Mouse (Mus musculus): ENCODE data around the gene Avil. TPM values are rescaled to one million over a fixed set of nuclear protein-coding genes. Genes with fewer than 3 reads are reported as not detected.

Gene Avil
- polyA plus RNA-seq, 1 experiment from 2014 or later = 0.08 TPM

DNA sequence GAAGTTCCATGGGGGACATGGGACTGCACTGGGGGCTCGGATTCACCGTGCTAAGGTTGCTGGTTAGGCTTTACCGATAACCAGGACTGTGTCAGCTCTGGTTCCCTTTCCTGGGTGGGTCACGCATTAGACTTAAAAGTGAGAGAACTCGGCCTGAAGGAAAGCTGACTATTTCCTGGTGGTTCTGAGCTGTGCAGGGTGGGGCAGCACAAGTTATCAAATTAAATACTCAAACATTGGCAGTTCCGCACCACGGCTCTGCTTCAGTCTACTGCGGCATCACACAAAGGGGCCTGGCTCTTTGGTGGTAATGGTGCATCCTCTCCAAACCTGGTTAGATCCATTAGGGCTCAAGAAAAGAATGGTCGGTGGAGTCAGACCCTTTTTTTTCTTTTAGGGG is 788 bp downstream of the Avil start:
- WGBS = 94% methylated on average over 9 of the region's 9 CpGs
- H3K27ac ChIP-seq (ENCODE audit: low read depth, low read length) = no peak overlapping the region
- H3K9ac ChIP-seq (ENCODE audit: low read length) = no peak overlapping the region
- no peak for ATAC-seq (replicated peaks; ENCODE audit: low FRiP score)
- H3K9me3 ChIP-seq (ENCODE audit: control insufficient read depth, low read length) = no peaks in the 10 kb centered on the region
- H3K27me3 ChIP-seq (ENCODE audit: control insufficient read depth, insufficient read depth, low read length) = no peaks in the 10 kb centered on the region
- 0 out of 2 replicates have a peak, but pooled peaks cover 3% of the 10 kb centered on the region for H3K4me1 ChIP-seq (replicated peaks; ENCODE audit: control insufficient read depth, insufficient read depth, low read length)
- peaks cover 2% of the 10 kb centered on the region; the same call in 1 of the 2 replicates for H3K36me3 ChIP-seq (ENCODE audit: control insufficient read depth, insufficient read depth, low read length)
- no peak for DNase-seq (ENCODE audit: low spot score)
- no peak overlapping the region for H3K4me2 ChIP-seq (ENCODE audit: low read depth, low read length, severe bottlenecking)
- H3K4me3 ChIP-seq (ENCODE audit: low read depth, low read length) = no peak overlapping the region

DNA sequence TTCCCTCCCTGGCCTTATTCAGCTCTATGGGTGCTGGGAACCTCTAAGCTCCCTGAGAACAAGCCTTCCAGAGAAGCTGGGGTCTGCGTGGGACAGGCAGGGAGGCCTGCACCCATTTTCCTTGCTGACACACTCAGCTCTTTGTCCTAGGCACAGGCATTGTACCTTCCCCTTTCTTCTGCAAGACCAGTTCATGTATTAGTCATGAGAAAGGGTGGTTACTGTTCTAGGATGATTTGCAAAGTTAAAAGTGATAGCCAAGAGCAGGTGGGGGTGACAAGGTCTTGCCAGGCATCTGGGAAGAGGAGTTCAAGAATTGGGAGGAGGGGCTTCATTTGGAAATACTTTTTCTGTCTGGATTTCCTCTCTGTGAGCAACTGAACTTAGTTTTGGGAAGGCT is 1.5 kb downstream of the Avil start:
- Histone ChIP-seq H3K9ac (ENCODE audit: low read length) (no peak overlapping the region), H3K4me3 (ENCODE audit: low read depth, low read length) (no peak overlapping the region), H3K27ac (ENCODE audit: low read depth, low read length) (no peak overlapping the region), H3K4me2 (ENCODE audit: low read depth, low read length, severe bottlenecking) (no peak overlapping the region), H3K36me3 (ENCODE audit: control insufficient read depth, insufficient read depth, low read length) (peaks cover 2% of the 10 kb centered on the region; the same call in 1 of the 2 replicates), H3K4me1 (replicated peaks; ENCODE audit: control insufficient read depth, insufficient read depth, low read length) (0 out of 2 replicates have a peak, but pooled peaks cover 3% of the 10 kb centered on the region), H3K27me3 (ENCODE audit: control insufficient read depth, insufficient read depth, low read length) (no peaks in the 10 kb centered on the region), H3K9me3 (ENCODE audit: control insufficient read depth, low read length) (no peaks in the 10 kb centered on the region)
- ATAC-seq (replicated peaks; ENCODE audit: low FRiP score) (no peak), DNase-seq (ENCODE audit: low spot score) (no peak)
- 86% methylated on average over 1 of the region's 1 CpGs for WGBS

DNA sequence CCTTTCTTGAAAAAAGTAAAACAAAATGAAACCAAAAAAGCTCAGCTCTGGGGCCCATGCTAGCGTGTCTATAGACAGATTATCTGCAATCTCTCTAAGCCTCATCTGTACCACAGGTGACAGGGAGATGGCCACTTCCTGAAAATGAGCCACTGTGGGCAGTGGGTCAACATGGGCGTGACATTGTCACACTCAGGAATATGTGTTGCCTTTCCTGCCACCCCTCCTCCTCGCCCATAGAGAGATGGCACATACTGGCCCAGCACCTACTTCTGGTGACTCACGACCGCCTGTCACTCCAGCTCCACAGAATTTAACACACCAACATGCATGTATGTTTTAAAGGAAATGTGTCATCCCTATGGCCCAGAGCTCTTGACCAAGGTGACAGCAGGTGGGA is 2.3 kb downstream of the Avil start:
- no peak overlapping the region for H3K4me2 ChIP-seq (ENCODE audit: low read depth, low read length, severe bottlenecking)
- H3K9me3 ChIP-seq (ENCODE audit: control insufficient read depth, low read length) = no peaks in the 10 kb centered on the region
- no peaks in the 10 kb centered on the region for H3K27me3 ChIP-seq (ENCODE audit: control insufficient read depth, insufficient read depth, low read length)
- H3K4me1 ChIP-seq (replicated peaks; ENCODE audit: control insufficient read depth, insufficient read depth, low read length) = 0 out of 2 replicates have a peak, but pooled peaks cover 3% of the 10 kb centered on the region
- DNase-seq (ENCODE audit: low spot score) (no peak), ATAC-seq (replicated peaks; ENCODE audit: low FRiP score) (no peak)
- no peak overlapping the region for H3K4me3 ChIP-seq (ENCODE audit: low read depth, low read length)
- 87% methylated on average over 5 of the region's 5 CpGs for whole genome bisulfite sequencing
- no peaks in the 10 kb centered on the region; the same call in 1 of the 2 replicates for H3K36me3 ChIP-seq (ENCODE audit: control insufficient read depth, insufficient read depth, low read length)
- no peak overlapping the region for H3K27ac ChIP-seq (ENCODE audit: low read depth, low read length)
- no peak overlapping the region for H3K9ac ChIP-seq (ENCODE audit: low read length)

DNA sequence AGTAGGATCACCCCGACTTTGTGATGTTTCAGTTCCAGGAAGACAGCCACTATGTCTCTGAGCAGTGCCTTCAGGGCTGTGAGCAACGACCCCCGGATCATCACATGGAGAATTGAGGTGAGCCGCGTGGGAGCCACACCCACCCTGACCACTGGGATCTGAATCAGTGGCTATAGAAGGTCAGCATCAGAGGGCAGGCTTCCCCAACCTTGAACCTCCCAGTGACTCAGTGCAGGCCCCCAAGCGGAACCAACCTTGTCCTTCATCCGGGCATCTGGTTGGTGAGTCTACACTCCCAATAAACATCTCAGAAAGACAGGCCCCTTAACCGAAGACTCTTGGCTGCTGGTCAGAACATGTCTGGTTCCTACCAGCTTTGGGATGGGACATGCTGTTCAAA is 2.8 kb downstream of the Avil start:
- Histone ChIP-seq H3K9me3 (ENCODE audit: control insufficient read depth, low read length) (no peaks in the 10 kb centered on the region), H3K36me3 (ENCODE audit: control insufficient read depth, insufficient read depth, low read length) (no peaks in the 10 kb centered on the region; the same call in 1 of the 2 replicates), H3K27ac (ENCODE audit: low read depth, low read length) (no peak overlapping the region), H3K27me3 (ENCODE audit: control insufficient read depth, insufficient read depth, low read length) (no peaks in the 10 kb centered on the region), H3K4me1 (replicated peaks; ENCODE audit: control insufficient read depth, insufficient read depth, low read length) (0 out of 2 replicates have a peak, but pooled peaks cover 3% of the 10 kb centered on the region), H3K9ac (ENCODE audit: low read length) (no peak overlapping the region), H3K4me2 (ENCODE audit: low read depth, low read length, severe bottlenecking) (no peak overlapping the region), H3K4me3 (ENCODE audit: low read depth, low read length) (no peak overlapping the region)
- WGBS = 86% methylated on average over 8 of the region's 8 CpGs
- ATAC-seq (replicated peaks; ENCODE audit: low FRiP score) = no peak
- no peak for DNase-seq (ENCODE audit: low spot score)

DNA sequence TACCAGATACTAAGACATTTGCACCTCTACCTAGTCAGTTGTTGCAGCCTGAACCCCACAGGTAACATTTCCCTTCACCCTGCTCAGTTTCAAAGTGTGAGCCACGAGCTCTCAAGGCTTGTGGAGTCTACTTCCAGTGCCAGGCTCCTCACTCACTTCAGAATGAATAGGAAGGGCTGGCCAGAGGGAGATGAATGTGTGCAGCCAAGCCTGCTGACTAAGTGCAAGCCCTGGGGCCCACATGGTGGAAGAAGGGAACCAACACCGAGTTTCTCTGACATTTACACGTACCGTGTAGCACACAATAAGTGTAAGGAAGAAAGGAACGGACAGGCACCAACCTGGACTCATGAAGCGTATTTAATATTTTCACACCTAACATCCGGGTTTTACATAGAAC is 3.3 kb downstream of the Avil start:
- 80% methylated on average over 7 of the region's 7 CpGs for WGBS
- Histone ChIP-seq H3K4me3 (ENCODE audit: low read depth, low read length) (no peak overlapping the region), H3K27ac (ENCODE audit: low read depth, low read length) (no peak overlapping the region), H3K9ac (ENCODE audit: low read length) (no peak overlapping the region), H3K27me3 (ENCODE audit: control insufficient read depth, insufficient read depth, low read length) (no peaks in the 10 kb centered on the region), H3K36me3 (ENCODE audit: control insufficient read depth, insufficient read depth, low read length) (no peaks in the 10 kb centered on the region; the same call in 1 of the 2 replicates), H3K9me3 (ENCODE audit: control insufficient read depth, low read length) (no peaks in the 10 kb centered on the region), H3K4me1 (replicated peaks; ENCODE audit: control insufficient read depth, insufficient read depth, low read length) (0 out of 2 replicates have a peak, but pooled peaks cover 3% of the 10 kb centered on the region), H3K4me2 (ENCODE audit: low read depth, low read length, severe bottlenecking) (no peak overlapping the region)
- DNase-seq (ENCODE audit: low spot score) (no peak), ATAC-seq (replicated peaks; ENCODE audit: low FRiP score) (no peak)

DNA sequence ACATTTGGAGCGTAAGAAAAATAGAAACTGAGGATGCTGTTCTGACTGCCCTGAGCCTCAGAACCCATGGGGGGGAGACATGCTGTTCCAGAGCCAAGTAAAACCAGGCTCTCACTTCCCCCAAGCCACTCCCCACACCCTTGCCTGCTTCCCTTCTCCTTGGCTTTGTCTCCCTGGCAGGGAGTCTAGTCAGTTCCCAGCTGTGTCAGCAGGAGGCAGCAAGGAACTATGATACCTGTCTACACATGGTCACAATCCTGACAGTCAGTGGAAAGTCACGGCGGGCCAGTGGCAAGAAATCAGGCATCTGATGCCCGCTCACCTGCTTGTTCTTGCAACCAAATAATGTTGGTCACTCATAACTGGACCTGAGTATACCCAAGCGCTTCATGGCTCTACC is 16.0 kb downstream of the Avil start:
- ATAC-seq (replicated peaks; ENCODE audit: low FRiP score) = no peak
- WGBS = 64% methylated on average over 5 of the region's 5 CpGs
- no peak overlapping the region for H3K9ac ChIP-seq (ENCODE audit: low read length)
- DNase-seq (ENCODE audit: low spot score) = no peak
- no peak overlapping the region for H3K4me3 ChIP-seq (ENCODE audit: low read depth, low read length)
- no peaks in the 10 kb centered on the region for H3K27me3 ChIP-seq (ENCODE audit: control insufficient read depth, insufficient read depth, low read length)
- no peak overlapping the region for H3K4me2 ChIP-seq (ENCODE audit: low read depth, low read length, severe bottlenecking)
- H3K4me1 ChIP-seq (replicated peaks; ENCODE audit: control insufficient read depth, insufficient read depth, low read length) = no peaks in the 10 kb centered on the region
- H3K36me3 ChIP-seq (ENCODE audit: control insufficient read depth, insufficient read depth, low read length) = no peaks in the 10 kb centered on the region
- H3K9me3 ChIP-seq (ENCODE audit: control insufficient read depth, low read length) = no peaks in the 10 kb centered on the region
- H3K27ac ChIP-seq (ENCODE audit: low read depth, low read length) = no peak overlapping the region

DNA sequence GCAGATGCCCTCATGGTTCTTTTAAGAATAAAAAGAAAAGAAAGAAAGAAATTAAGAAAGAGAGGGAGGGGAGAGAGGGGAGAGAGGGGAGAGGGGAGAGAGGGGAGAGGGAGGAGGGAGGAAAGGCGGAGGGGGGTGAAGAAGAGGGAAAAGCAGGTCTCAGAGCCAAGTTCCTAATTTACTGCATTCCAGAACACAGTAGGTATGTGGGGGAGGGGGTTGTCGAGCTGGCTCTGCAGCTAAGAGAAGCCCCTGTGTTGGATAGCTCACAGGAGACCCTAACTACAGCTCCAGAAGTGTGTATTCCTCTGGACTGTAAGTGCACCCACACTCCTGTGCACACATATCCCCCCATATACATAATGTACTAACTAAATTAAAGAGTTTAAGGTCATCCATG is 16.6 kb downstream of the Avil start:
- no peak overlapping the region for H3K9ac ChIP-seq (ENCODE audit: low read length)
- H3K4me2 ChIP-seq (ENCODE audit: low read depth, low read length, severe bottlenecking) = no peak overlapping the region
- H3K27ac ChIP-seq (ENCODE audit: low read depth, low read length) = no peak overlapping the region
- 30% methylated on average over 2 of the region's 2 CpGs for WGBS
- no peaks in the 10 kb centered on the region; the same call in 1 of the 2 replicates for H3K36me3 ChIP-seq (ENCODE audit: control insufficient read depth, insufficient read depth, low read length)
- no peak for DNase-seq (ENCODE audit: low spot score)
- H3K4me3 ChIP-seq (ENCODE audit: low read depth, low read length) = no peak overlapping the region
- H3K9me3 ChIP-seq (ENCODE audit: control insufficient read depth, low read length) = no peaks in the 10 kb centered on the region
- no peaks in the 10 kb centered on the region for H3K4me1 ChIP-seq (replicated peaks; ENCODE audit: control insufficient read depth, insufficient read depth, low read length)
- no peak for ATAC-seq (replicated peaks; ENCODE audit: low FRiP score)
- H3K27me3 ChIP-seq (ENCODE audit: control insufficient read depth, insufficient read depth, low read length) = no peaks in the 10 kb centered on the region

DNA sequence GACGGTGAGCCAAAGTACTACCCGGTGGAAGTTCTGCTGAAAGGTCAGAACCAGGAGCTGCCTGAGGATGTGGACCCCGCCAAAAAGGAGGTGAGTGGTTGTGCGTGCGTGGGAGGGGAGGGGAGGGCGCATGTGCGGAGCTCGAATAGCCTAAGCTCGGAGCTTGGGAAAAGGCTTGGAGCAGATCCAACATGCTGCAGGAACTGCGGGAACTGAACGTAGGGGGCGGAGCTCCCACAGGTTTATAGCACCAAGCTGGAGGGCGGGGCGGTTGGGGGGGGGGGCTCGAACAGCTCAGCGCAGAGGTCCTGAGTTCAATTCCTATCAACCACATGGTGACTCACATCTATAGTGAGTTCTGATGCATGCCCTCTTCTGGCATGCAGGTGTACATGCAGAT is 17.9 kb downstream of the Avil start:
- DNase-seq (ENCODE audit: low spot score) = no peak
- H3K27me3 ChIP-seq (ENCODE audit: control insufficient read depth, insufficient read depth, low read length) = no peaks in the 10 kb centered on the region
- no peak overlapping the region for H3K27ac ChIP-seq (ENCODE audit: low read depth, low read length)
- no peak overlapping the region for H3K9ac ChIP-seq (ENCODE audit: low read length)
- 81% methylated on average over 16 of the region's 16 CpGs for WGBS
- no peaks in the 10 kb centered on the region; the same call in 1 of the 2 replicates for H3K36me3 ChIP-seq (ENCODE audit: control insufficient read depth, insufficient read depth, low read length)
- H3K4me1 ChIP-seq (replicated peaks; ENCODE audit: control insufficient read depth, insufficient read depth, low read length) = no peaks in the 10 kb centered on the region
- no peaks in the 10 kb centered on the region for H3K9me3 ChIP-seq (ENCODE audit: control insufficient read depth, low read length)
- no peak for ATAC-seq (replicated peaks; ENCODE audit: low FRiP score)
- H3K4me2 ChIP-seq (ENCODE audit: low read depth, low read length, severe bottlenecking) = no peak overlapping the region
- no peak overlapping the region for H3K4me3 ChIP-seq (ENCODE audit: low read depth, low read length)

Data from forebrain, embryonic 11.5 days (tissue).